8 mouse cellular contexts compared by ENCODE assay signal in genomic region chr7:64021241-64022108, GRCm38 (mm10).
DNase-seq lines count a peak whose midpoint lies in the region; ATAC-seq lines count a peak whose summit lies in the region.

No protein-coding gene starts in this region.

- H3K9ac ChIP-seq in neural tube, embryonic 11.5 days (ENCODE audit: low read length): no peak overlapping the region
- no peak overlapping the region for H3K9ac ChIP-seq in hindbrain, embryonic 12.5 days
- no peak overlapping the region for H3K9ac ChIP-seq in midbrain, embryonic 12.5 days (replicated peaks)

- no peak overlapping the region for H3K4me3 ChIP-seq in neural tube, embryonic 11.5 days (ENCODE audit: low read depth, low read length)
- H3K4me3 ChIP-seq in hindbrain, embryonic 12.5 days: no peak overlapping the region
- no peak overlapping the region for H3K4me3 ChIP-seq in midbrain, embryonic 12.5 days

- DNase-seq in adrenal gland, adult 2 months: peak; percentile 64
- no peak for DNase-seq in adrenal gland, adult 18-20 months (ENCODE audit: low spot score in 2 of 2)
- DNase-seq in neural tube, embryonic 11.5 days (ENCODE audit: low spot score): peak; percentile 19
- DNase-seq in neural tube, embryonic 10.5 days (ENCODE audit: extremely low spot score, low spot score): no peak
- DNase-seq in urinary bladder, postnatal 10 days (ENCODE audit: low spot score): no peak

- H3K27ac ChIP-seq in neural tube, embryonic 11.5 days (ENCODE audit: low read depth, low read length): no peak overlapping the region
- no peak overlapping the region for H3K27ac ChIP-seq in hindbrain, embryonic 12.5 days
- H3K27ac ChIP-seq in midbrain, embryonic 12.5 days (replicated peaks): no peak overlapping the region

- ATAC-seq in neural tube, embryonic 11.5 days (ENCODE audit: insufficient read depth, low FRiP score, low TSS enrichment): no peak
- peak; percentile 35; the same call in 1 of the 2 replicates for ATAC-seq in hindbrain, embryonic 12.5 days (ENCODE audit: low FRiP score)
- peak; percentile 42; the same call in 1 of the 2 replicates for ATAC-seq in midbrain, embryonic 12.5 days (ENCODE audit: low FRiP score, low read depth)
- ATAC-seq in activated CD4-positive, CD25-positive, alpha-beta regulatory T cell, adult 4 months: no peak

- H3K36me3 ChIP-seq in neural tube, embryonic 11.5 days (ENCODE audit: control insufficient read depth, insufficient read depth, low read length): no peaks in the 10 kb centered on the region
- H3K36me3 ChIP-seq in hindbrain, embryonic 12.5 days: no peaks in the 10 kb centered on the region
- no peaks in the 10 kb centered on the region for H3K36me3 ChIP-seq in midbrain, embryonic 12.5 days

- 64% methylated on average over 9 of the region's 9 CpGs for WGBS in neural tube, embryonic 11.5 days
- 66% methylated on average over 9 of the region's 9 CpGs for WGBS in hindbrain, embryonic 12.5 days
- WGBS in midbrain, embryonic 12.5 days: 70% methylated on average over 9 of the region's 9 CpGs

- H3K27me3 ChIP-seq in neural tube, embryonic 11.5 days (ENCODE audit: control insufficient read depth, insufficient read depth, low read length): no peaks in the 10 kb centered on the region
- no peaks in the 10 kb centered on the region for H3K27me3 ChIP-seq in hindbrain, embryonic 12.5 days
- H3K27me3 ChIP-seq in midbrain, embryonic 12.5 days: no peaks in the 10 kb centered on the region

- H3K4me2 ChIP-seq in neural tube, embryonic 11.5 days (ENCODE audit: low read depth): no peak overlapping the region
- no peak overlapping the region for H3K4me2 ChIP-seq in hindbrain, embryonic 12.5 days (replicated peaks)
- no peak overlapping the region for H3K4me2 ChIP-seq in midbrain, embryonic 12.5 days (replicated peaks)

- H3K9me3 ChIP-seq in neural tube, embryonic 11.5 days (ENCODE audit: control insufficient read depth, low read length): no peaks in the 10 kb centered on the region
- H3K9me3 ChIP-seq in hindbrain, embryonic 12.5 days (replicated peaks): no peaks in the 10 kb centered on the region
- H3K9me3 ChIP-seq in midbrain, embryonic 12.5 days: no peaks in the 10 kb centered on the region

- no peaks in the 10 kb centered on the region for H3K4me1 ChIP-seq in neural tube, embryonic 11.5 days (ENCODE audit: control insufficient read depth, insufficient read depth, low read length)
- peaks cover 5% of the 10 kb centered on the region for H3K4me1 ChIP-seq in hindbrain, embryonic 12.5 days
- H3K4me1 ChIP-seq in midbrain, embryonic 12.5 days: peaks cover 6% of the 10 kb centered on the region

Comparison
In these comparisons a context has a peak if more than half of its experiments do, and no peak if none do; other contexts are left out.
1. DNase-seq: peak in adrenal gland, adult 2 months (single experiment) and neural tube, embryonic 11.5 days (single experiment); none in adrenal gland, adult 18-20 months (0 of 2), neural tube, embryonic 10.5 days (single experiment) and urinary bladder, postnatal 10 days (single experiment).
2. ATAC-seq: peak in hindbrain, embryonic 12.5 days (single experiment) and midbrain, embryonic 12.5 days (single experiment); none in neural tube, embryonic 11.5 days (single experiment) and activated CD4-positive, CD25-positive, alpha-beta regulatory T cell, adult 4 months (single experiment).